Mouse (Mus musculus): ENCODE measurements around the gene Kif5c. TPM values are rescaled to one million over a fixed set of nuclear protein-coding genes. Genes with fewer than 3 reads are reported as not detected.

Kif5c gene
- total RNA-seq, 2 experiments from 2014 or later, result 0.24 to 1.1 TPM

- intact Hi-C loops (cut with DNase I), result no loop called here
- no peak for DNase-seq
Observed at GRCm38 (mm10) chr2:49717437-49718116, 98.5 kb downstream of the Kif5c start.

- no peak for DNase-seq
- intact Hi-C loops (cut with DNase I), result no loop called here
Observed at GRCm38 (mm10) chr2:49718492-49718891, 99.4 kb downstream of the Kif5c start.

- intact Hi-C loops (cut with DNase I), result no loop called here
- DNase-seq, result no peak
Observed at GRCm38 (mm10) chr2:49718935-49719850, 100.1 kb downstream of the Kif5c start.

DNA sequence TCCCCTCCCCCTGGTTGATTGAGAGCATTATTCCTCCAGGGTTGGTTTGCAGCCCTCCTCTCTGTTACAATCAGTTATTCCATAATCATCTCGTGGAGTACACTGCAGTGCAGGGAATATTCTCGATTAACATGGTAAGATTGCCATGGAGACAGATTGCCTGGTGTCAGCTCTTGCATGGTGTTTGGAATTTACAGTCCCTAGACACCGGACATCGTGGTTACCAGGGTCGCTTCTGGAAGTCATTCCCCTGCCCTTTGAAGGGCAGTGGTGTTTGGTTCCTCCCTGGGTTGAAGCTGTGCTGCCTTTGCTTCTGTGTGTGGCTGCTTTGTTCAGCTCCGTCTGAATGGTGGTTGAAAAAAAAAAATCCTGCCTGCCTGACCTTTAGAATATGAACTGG, 100.8 kb downstream of the Kif5c start:
- no peak for DNase-seq
- intact Hi-C loops (cut with DNase I), result no loop called here

- intact Hi-C loops (cut with DNase I), result no loop called here
- DNase-seq, result no peak
Observed at GRCm38 (mm10) chr2:49720343-49720742, 101.2 kb downstream of the Kif5c start.

- DNase-seq, result no peak
- intact Hi-C loops (cut with DNase I), result no loop called here
Observed at GRCm38 (mm10) chr2:49722331-49722730, 103.2 kb downstream of the Kif5c start.

GRCm38 (mm10) chr2:49722983-49723382, 103.9 kb downstream of the Kif5c start:
- intact Hi-C loops (cut with DNase I), result no loop called here
- DNase-seq, result no peak

GRCm38 (mm10) chr2:49726672-49727071, 107.6 kb downstream of the Kif5c start:
- DNase-seq, result no peak
- intact Hi-C loops (cut with DNase I), result loop anchor here (2.0 kb wide), 2 partner anchors 276 to 368 kb away; partner anchors contain the start of gene Epc2

DNA sequence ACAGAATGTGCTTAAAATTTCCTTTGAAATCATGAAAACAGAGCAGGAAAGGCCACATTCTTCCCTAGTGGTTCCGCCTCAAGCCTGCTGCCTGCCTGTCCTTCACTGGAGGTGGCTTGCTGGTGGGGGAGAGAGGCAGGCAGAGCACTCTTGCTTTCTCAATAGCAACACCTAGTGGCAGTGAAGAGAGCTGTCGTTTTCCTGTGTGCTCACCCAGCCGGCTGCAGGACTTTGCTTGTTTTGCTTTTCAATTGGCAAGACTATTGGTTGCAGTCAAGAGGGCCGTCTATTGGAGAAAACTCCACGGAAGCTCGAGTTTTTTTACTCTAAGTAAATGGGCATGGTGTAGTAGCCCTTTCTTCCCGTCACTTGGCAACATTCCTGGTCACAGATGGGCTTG, 108.1 kb downstream of the Kif5c start:
- intact Hi-C loops (cut with DNase I), result loop anchor here (2.0 kb wide), 2 partner anchors 276 to 368 kb away; partner anchors contain the start of gene Epc2
- DNase-seq, result peak; percentile 40 to 53

DNA sequence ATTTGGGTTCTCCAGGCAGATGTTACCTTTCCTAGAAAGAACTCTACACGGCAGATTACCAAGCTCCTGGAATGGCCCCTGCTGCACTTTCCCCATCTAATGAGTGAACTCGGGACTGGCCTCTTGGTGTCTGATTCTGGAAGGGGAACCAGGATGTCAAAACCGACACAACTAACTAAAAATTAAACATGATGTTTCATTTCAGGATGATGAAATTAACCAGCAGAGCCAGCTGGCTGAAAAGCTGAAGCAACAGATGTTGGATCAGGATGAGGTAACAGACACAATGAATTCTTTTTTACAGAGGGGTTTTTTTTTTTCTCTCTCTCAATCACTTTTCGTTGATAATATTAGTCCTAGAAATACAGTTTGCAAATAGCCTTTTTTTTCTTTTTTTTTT, 108.6 kb downstream of the Kif5c start:
- DNase-seq, result peak in 1 of 2 experiments; percentile 28
- intact Hi-C loops (cut with DNase I), result loop anchor here (2.0 kb wide), 2 partner anchors 277 to 369 kb away; partner anchors contain the start of gene Epc2

- DNase-seq, result no peak
- intact Hi-C loops (cut with DNase I), result no loop called here
Observed at GRCm38 (mm10) chr2:49728896-49729610, 110.0 kb downstream of the Kif5c start.

- DNase-seq, result no peak
- intact Hi-C loops (cut with DNase I), result no loop called here
Observed at GRCm38 (mm10) chr2:49729611-49729969, 110.5 kb downstream of the Kif5c start.

DNA sequence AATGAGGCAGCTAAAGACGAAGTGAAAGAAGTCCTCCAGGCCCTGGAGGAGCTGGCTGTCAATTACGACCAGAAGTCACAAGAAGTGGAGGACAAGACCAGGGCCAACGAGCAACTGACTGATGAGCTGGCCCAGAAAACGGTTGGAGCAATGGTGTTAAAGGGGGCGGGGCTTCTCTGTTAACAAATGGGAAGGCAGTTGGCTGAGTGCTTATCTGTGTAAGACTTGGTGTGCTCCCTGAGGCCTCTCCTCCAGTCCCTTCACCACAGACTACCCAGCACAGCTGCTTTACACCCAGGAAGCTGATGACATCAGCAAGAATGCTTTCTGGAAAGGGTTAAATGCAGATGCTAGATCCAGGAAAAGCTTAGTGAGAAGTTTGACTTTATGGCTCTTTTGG, 111.1 kb downstream of the Kif5c start:
- intact Hi-C loops (cut with DNase I), result loop anchor here (5.0 kb wide), 1 partner anchor 813 kb away; no protein-coding TSS in a partner anchor
- no peak for DNase-seq

- no peak for DNase-seq
- intact Hi-C loops (cut with DNase I), result loop anchor here (5.0 kb wide), 1 partner anchor 816 kb away; no protein-coding TSS in a partner anchor
Observed at GRCm38 (mm10) chr2:49732745-49733655, 113.9 kb downstream of the Kif5c start.

DNA sequence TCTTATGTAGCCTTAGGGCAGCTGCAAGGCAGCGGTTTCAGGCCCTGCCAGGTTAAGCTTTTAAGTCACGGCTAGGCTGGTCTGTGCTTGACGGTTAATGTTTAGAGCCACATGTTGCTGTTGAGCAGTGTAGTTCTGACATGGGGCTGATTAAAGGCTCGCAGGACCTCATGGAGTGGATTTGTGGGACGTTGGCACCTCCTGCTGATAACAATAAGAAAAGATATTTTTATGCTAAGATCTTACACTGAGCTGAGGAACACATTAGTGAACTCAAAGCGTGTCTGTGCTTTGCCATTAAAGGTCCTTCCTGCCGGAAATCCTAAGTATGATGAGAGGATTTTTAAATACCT, 114.5 kb downstream of the Kif5c start:
- intact Hi-C loops (cut with DNase I), result loop anchor here (1.0 to 5.0 kb wide), 2 partner anchors 374 to 816 kb away; no protein-coding TSS in a partner anchor
- DNase-seq, result no peak

DNA sequence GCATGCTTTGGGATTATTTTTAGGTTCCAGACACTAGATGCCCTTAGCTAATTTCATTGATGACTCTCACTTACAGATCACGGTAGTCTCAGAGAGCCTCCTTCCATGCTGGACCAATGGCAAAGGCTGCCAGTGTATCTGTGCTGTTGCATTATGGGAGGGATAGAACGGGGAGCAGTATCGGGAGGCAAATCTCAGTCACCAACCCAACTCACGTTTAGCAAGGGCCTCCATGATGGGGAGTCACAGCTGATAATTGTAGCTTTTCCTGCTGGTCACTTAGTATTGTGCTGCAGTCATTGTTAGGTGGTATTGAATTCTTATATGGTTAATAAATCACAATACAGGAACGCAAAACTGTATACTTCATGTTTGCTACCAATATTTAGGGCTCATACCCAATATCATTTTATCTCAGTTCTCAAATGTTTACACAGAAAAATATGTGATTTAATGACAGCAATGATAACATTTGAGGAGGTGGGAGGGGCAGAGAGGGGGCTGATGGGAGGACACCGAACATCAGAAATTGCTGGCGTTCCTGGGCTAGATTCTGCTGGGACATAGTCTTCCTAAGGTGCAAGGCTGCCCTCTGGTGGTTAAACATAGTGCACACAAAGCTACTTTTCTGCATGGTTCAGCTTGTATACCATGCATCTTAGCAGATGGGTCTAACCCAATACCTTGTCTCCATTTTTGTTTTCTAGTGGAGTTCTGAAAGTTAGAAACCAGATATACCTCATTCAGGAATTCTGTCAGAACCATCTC, 115.1 kb downstream of the Kif5c start:
- intact Hi-C loops (cut with DNase I), result loop anchor here (1.0 to 5.0 kb wide), 2 partner anchors 375 to 817 kb away; no protein-coding TSS in a partner anchor
- DNase-seq, result peak; percentile 69 to 75

DNA sequence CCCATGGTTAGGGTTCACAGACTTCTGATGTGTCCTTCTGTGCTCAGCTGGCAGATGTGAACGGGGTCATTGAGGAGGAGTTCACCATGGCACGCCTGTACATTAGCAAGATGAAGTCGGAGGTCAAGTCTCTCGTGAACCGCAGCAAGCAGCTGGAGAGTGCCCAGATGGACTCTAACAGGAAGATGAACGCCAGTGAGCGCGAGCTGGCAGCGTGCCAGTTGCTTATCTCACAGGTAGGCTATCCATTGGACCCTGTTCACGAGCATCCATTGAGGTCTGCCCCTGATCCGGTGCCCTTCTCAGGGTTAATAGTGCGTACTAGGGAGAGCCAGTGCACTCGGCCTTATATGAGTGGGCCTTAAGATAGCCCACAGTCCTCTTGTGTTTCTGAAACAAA, 116.3 kb downstream of the Kif5c start:
- intact Hi-C loops (cut with DNase I), result no loop called here
- DNase-seq, result no peak

GRCm38 (mm10) chr2:49739046-49739445, 119.9 kb downstream of the Kif5c start:
- DNase-seq, result no peak
- intact Hi-C loops (cut with DNase I), result no loop called here

- DNase-seq, result no peak
- intact Hi-C loops (cut with DNase I), result no loop called here
Observed at GRCm38 (mm10) chr2:49741026-49741425, 121.9 kb downstream of the Kif5c start.
